Mouse (Mus musculus) neural tube, embryonic 10.5 days (tissue): ENCODE data around the gene Polr3h.
"Not testable (repeated sequence)": the region's sequence is repeated elsewhere in the genome, so short reads cannot be mapped to it uniquely, and the experiment has no call there.

Source experiments
- DNase-seq: peaks from one replicate; pipeline ENCODE4 v3.0.0-alpha.2; 2017; ENCODE audit warnings: low spot score; ENCODE audit errors: extremely low spot score

Polr3h gene

GRCm38 (mm10) chr15:81917621-81918463, 8.2 kb downstream of the Polr3h start:
- peak; percentile 61 for DNase-seq

- no peak for DNase-seq
These were observed 8.8 kb downstream of the Polr3h start for GRCm38 (mm10) chr15:81917201-81917600.

GRCm38 (mm10) chr15:81915663-81916062, 10.4 kb downstream of the Polr3h start:
- DNase-seq = no peak

GRCm38 (mm10) chr15:81914668-81915067, 11.4 kb downstream of the Polr3h start:
- no peak for DNase-seq

- DNase-seq = no peak
These were observed 13.5 kb downstream of the Polr3h start for GRCm38 (mm10) chr15:81912498-81912897.

GRCm38 (mm10) chr15:81908767-81909166, 17.3 kb downstream of the Polr3h start:
- DNase-seq = not testable (repeated sequence)

- no peak for DNase-seq
These were observed 18.1 kb downstream of the Polr3h start for GRCm38 (mm10) chr15:81907953-81908352.

- peak; percentile 67 for DNase-seq
These were observed 21.1 kb downstream of the Polr3h start for GRCm38 (mm10) chr15:81904939-81905338.

GRCm38 (mm10) chr15:81898751-81899150, 27.3 kb downstream of the Polr3h start:
- DNase-seq = no peak

- no peak for DNase-seq
These were observed 28.3 kb downstream of the Polr3h start for GRCm38 (mm10) chr15:81897607-81898285.

GRCm38 (mm10) chr15:81896407-81896806, 29.6 kb downstream of the Polr3h start:
- no peak for DNase-seq

- DNase-seq = no peak
These were observed 32.0 kb downstream of the Polr3h start for GRCm38 (mm10) chr15:81894002-81894401.

- DNase-seq = no peak
These were observed 34.0 kb downstream of the Polr3h start for GRCm38 (mm10) chr15:81891822-81892580.

GRCm38 (mm10) chr15:81891140-81891802, 34.8 kb downstream of the Polr3h start:
- DNase-seq = no peak

GRCm38 (mm10) chr15:81889175-81889574, 36.9 kb downstream of the Polr3h start:
- no peak for DNase-seq

GRCm38 (mm10) chr15:81886795-81887550, 39.1 kb downstream of the Polr3h start:
- no peak for DNase-seq

GRCm38 (mm10) chr15:81885418-81885934, 40.6 kb downstream of the Polr3h start:
- no peak for DNase-seq

- DNase-seq = no peak
These were observed 43.7 kb downstream of the Polr3h start for GRCm38 (mm10) chr15:81882348-81882747.

- no peak for DNase-seq
These were observed 46.3 kb downstream of the Polr3h start for GRCm38 (mm10) chr15:81879531-81880401.
